Mouse (Mus musculus): ENCODE results near the gene Exosc5. TPM values are rescaled to one million over a fixed set of nuclear protein-coding genes. Genes with fewer than 3 reads are reported as not detected.
A peak's percentile ranks its signal among the peaks of the same experiment; 100 is the strongest.

The Exosc5 gene
- total and polyA plus RNA-seq, 3 experiments: 16.6 to 23.5 (median 20.5) TPM

GRCm38 (mm10) chr7:25644136-25644535 is 14.8 kb upstream of the Exosc5 start:
- H3K9ac ChIP-seq (ENCODE audit: low read depth, low read length): no peak overlapping the region
- WGBS: 41% methylated on average over 10 of the region's 10 CpGs
- no peaks in the 10 kb centered on the region; the same call in 1 of the 2 replicates for H3K4me1 ChIP-seq (ENCODE audit: control insufficient read depth, insufficient read depth, low read length)
- no peak overlapping the region for H3K27ac ChIP-seq
- H3K4me3 ChIP-seq: no peak overlapping the region
- TF ChIP-seq POLR2A (IDR thresholded peaks at IDR 0.05; ENCODE audit: insufficient read depth, low read depth, low read length): no peak
- TF ChIP-seq CTCF (IDR thresholded peaks at IDR 0.05): no peak
- TF ChIP-seq EP300 (IDR thresholded peaks at IDR 0.05; ENCODE audit: insufficient read depth, low read depth, low read length): no peak
- no peaks in the 10 kb centered on the region for H3K27me3 ChIP-seq (ENCODE audit: control insufficient read depth, insufficient read depth, low read length)
- 0 out of 2 replicates have a peak, but pooled peaks cover 2% of the 10 kb centered on the region for H3K79me2 ChIP-seq (replicated peaks; ENCODE audit: control insufficient read depth, insufficient read depth, low read length)
- H3K36me3 ChIP-seq (ENCODE audit: control insufficient read depth, insufficient read depth, low read length): no peaks in the 10 kb centered on the region
- intact Hi-C loops (cut with DNase I): no loop called here
- DNase-seq: peak in 1 of 2 experiments; percentile 26

- TF ChIP-seq POLR2A (IDR thresholded peaks at IDR 0.05; ENCODE audit: insufficient read depth, low read depth, low read length) (no peak), CTCF (IDR thresholded peaks at IDR 0.05) (no peak), EP300 (IDR thresholded peaks at IDR 0.05; ENCODE audit: insufficient read depth, low read depth, low read length) (no peak)
- no peak overlapping the region for H3K27ac ChIP-seq
- peaks cover 2% of the 10 kb centered on the region for H3K4me1 ChIP-seq (ENCODE audit: control insufficient read depth, insufficient read depth, low read length)
- no peak overlapping the region for H3K9ac ChIP-seq (ENCODE audit: low read depth, low read length)
- 0 out of 2 replicates have a peak, but pooled peaks cover 2% of the 10 kb centered on the region for H3K79me2 ChIP-seq (replicated peaks; ENCODE audit: control insufficient read depth, insufficient read depth, low read length)
- intact Hi-C loops (cut with DNase I): no loop called here
- no peaks in the 10 kb centered on the region for H3K27me3 ChIP-seq (ENCODE audit: control insufficient read depth, insufficient read depth, low read length)
- no peaks in the 10 kb centered on the region for H3K36me3 ChIP-seq (ENCODE audit: control insufficient read depth, insufficient read depth, low read length)
- DNase-seq: no peak
- H3K4me3 ChIP-seq: no peak overlapping the region
- 51% methylated on average over 4 of the region's 4 CpGs for WGBS
Measured at GRCm38 (mm10) chr7:25644631-25645030, 14.3 kb upstream of the Exosc5 start.

GRCm38 (mm10) chr7:25645074-25645473 is 13.9 kb upstream of the Exosc5 start:
- no peak overlapping the region for H3K4me3 ChIP-seq
- H3K4me1 ChIP-seq (ENCODE audit: control insufficient read depth, insufficient read depth, low read length): peaks cover 3% of the 10 kb centered on the region
- no peak for DNase-seq
- H3K27me3 ChIP-seq (ENCODE audit: control insufficient read depth, insufficient read depth, low read length): no peaks in the 10 kb centered on the region
- TF ChIP-seq POLR2A (IDR thresholded peaks at IDR 0.05; ENCODE audit: insufficient read depth, low read depth, low read length) (no peak), EP300 (IDR thresholded peaks at IDR 0.05; ENCODE audit: insufficient read depth, low read depth, low read length) (no peak), CTCF (IDR thresholded peaks at IDR 0.05) (no peak)
- intact Hi-C loops (cut with DNase I): no loop called here
- WGBS: 65% methylated on average over 14 of the region's 14 CpGs
- H3K27ac ChIP-seq: no peak overlapping the region
- H3K36me3 ChIP-seq (ENCODE audit: control insufficient read depth, insufficient read depth, low read length): peaks cover 3% of the 10 kb centered on the region; the same call in 1 of the 2 replicates
- H3K79me2 ChIP-seq (replicated peaks; ENCODE audit: control insufficient read depth, insufficient read depth, low read length): 0 out of 2 replicates have a peak, but pooled peaks cover 2% of the 10 kb centered on the region
- no peak overlapping the region for H3K9ac ChIP-seq (ENCODE audit: low read depth, low read length)

- H3K27ac ChIP-seq: no peak overlapping the region
- H3K4me1 ChIP-seq (ENCODE audit: control insufficient read depth, insufficient read depth, low read length): peaks cover 3% of the 10 kb centered on the region
- H3K79me2 ChIP-seq (replicated peaks; ENCODE audit: control insufficient read depth, insufficient read depth, low read length): 0 out of 2 replicates have a peak, but pooled peaks cover 2% of the 10 kb centered on the region
- no peak overlapping the region for H3K4me3 ChIP-seq
- DNase-seq: no peak
- H3K36me3 ChIP-seq (ENCODE audit: control insufficient read depth, insufficient read depth, low read length): peaks cover 3% of the 10 kb centered on the region; the same call in 1 of the 2 replicates
- H3K9ac ChIP-seq (ENCODE audit: low read depth, low read length): no peak overlapping the region
- TF ChIP-seq CTCF (IDR thresholded peaks at IDR 0.05): no peak
- no peak for TF ChIP-seq POLR2A (IDR thresholded peaks at IDR 0.05; ENCODE audit: insufficient read depth, low read depth, low read length)
- TF ChIP-seq EP300 (IDR thresholded peaks at IDR 0.05; ENCODE audit: insufficient read depth, low read depth, low read length): no peak
- H3K27me3 ChIP-seq (ENCODE audit: control insufficient read depth, insufficient read depth, low read length): no peaks in the 10 kb centered on the region
- intact Hi-C loops (cut with DNase I): no loop called here
- WGBS: 59% methylated on average over 5 of the region's 5 CpGs
Measured at GRCm38 (mm10) chr7:25647574-25648123, 11.3 kb upstream of the Exosc5 start.

GRCm38 (mm10) chr7:25649839-25650238 is 9.1 kb upstream of the Exosc5 start:
- H3K9ac ChIP-seq (ENCODE audit: low read depth, low read length): no peak overlapping the region
- peaks cover 2% of the 10 kb centered on the region; the same call in 1 of the 2 replicates for H3K79me2 ChIP-seq (replicated peaks; ENCODE audit: control insufficient read depth, insufficient read depth, low read length)
- no peak overlapping the region for H3K4me3 ChIP-seq
- no peaks in the 10 kb centered on the region for H3K27me3 ChIP-seq (ENCODE audit: control insufficient read depth, insufficient read depth, low read length)
- H3K27ac ChIP-seq: no peak overlapping the region
- no peak for DNase-seq
- WGBS: 69% methylated on average over 5 of the region's 5 CpGs
- intact Hi-C loops (cut with DNase I): no loop called here
- H3K4me1 ChIP-seq (ENCODE audit: control insufficient read depth, insufficient read depth, low read length): peaks cover 3% of the 10 kb centered on the region
- peaks cover 3% of the 10 kb centered on the region; the same call in 1 of the 2 replicates for H3K36me3 ChIP-seq (ENCODE audit: control insufficient read depth, insufficient read depth, low read length)
- TF ChIP-seq CTCF (IDR thresholded peaks at IDR 0.05) (no peak), POLR2A (IDR thresholded peaks at IDR 0.05; ENCODE audit: insufficient read depth, low read depth, low read length) (no peak)

- Histone ChIP-seq H3K36me3 (ENCODE audit: control insufficient read depth, insufficient read depth, low read length) (peaks cover 3% of the 10 kb centered on the region; the same call in 1 of the 2 replicates), H3K79me2 (replicated peaks; ENCODE audit: control insufficient read depth, insufficient read depth, low read length) (peaks cover 2% of the 10 kb centered on the region; the same call in 1 of the 2 replicates), H3K4me3 (no peak overlapping the region), H3K4me1 (ENCODE audit: control insufficient read depth, insufficient read depth, low read length) (peaks cover 3% of the 10 kb centered on the region), H3K27me3 (ENCODE audit: control insufficient read depth, insufficient read depth, low read length) (no peaks in the 10 kb centered on the region), H3K27ac (no peak overlapping the region), H3K9ac (ENCODE audit: low read depth, low read length) (no peak overlapping the region)
- intact Hi-C loops (cut with DNase I): no loop called here
- DNase-seq: peak; percentile 32 to 40
- TF ChIP-seq CTCF (IDR thresholded peaks at IDR 0.05) (no peak), EP300 (IDR thresholded peaks at IDR 0.05; ENCODE audit: insufficient read depth, low read depth, low read length) (no peak), POLR2A (IDR thresholded peaks at IDR 0.05; ENCODE audit: insufficient read depth, low read depth, low read length) (no peak)
- WGBS: 79% methylated on average over 8 of the region's 8 CpGs
Measured at GRCm38 (mm10) chr7:25651281-25651680, 7.7 kb upstream of the Exosc5 start.

Data from heart, adult 2 months (tissue).